Mouse (Mus musculus): Measurements from ENCODE around the gene Grip1.

DNA sequence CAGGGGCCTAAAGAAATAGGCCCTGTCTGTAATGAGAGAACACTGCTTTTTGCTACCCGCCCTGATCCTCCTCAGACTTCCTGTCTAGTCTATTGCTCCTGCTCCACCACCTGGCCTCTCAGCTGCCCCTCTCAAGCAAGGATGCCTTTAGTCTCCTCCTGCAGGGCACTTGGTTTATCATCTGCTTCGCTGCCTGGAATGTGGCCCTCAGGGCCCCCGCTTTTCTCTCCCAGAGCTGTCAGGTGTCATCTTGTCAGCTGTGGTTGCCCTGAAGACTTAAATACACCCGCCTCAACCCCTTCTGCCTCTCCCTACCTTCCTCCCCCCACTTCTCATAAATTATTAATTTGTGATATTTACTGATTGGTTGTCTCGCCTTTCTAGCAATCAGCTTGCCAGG, 190.7 kb downstream of the Grip1 start:
- TF ChIP-seq EP300 (IDR thresholded peaks at IDR 0.05; ENCODE audit: low read depth) (no peak), CTCF (IDR thresholded peaks at IDR 0.05; ENCODE audit: low read depth) (no peak)

Data from heart, postnatal 0 days (tissue).